Mouse (Mus musculus) spleen, adult 12 weeks (tissue): ENCODE measurements at regions not wholly inside any gene's neighbourhood (a gene's known extent, or its start where the extent isn't known, plus 50 kb on each side); places are given as distances from the start of the nearest gene placed in this dataset.

Experiments
- DNase-seq: peaks from one replicate; pipeline ENCODE4 v3.0.0; 2022; ENCODE audit warnings: low spot score

- DNase-seq, result no peak
These were observed 68.0 kb upstream of the Ppm1b start for GRCm38 (mm10) chr17:84888525-84888924.

- DNase-seq, result no peak
These were observed 65.5 kb upstream of the Ppm1b start for GRCm38 (mm10) chr17:84890871-84891599.

DNA sequence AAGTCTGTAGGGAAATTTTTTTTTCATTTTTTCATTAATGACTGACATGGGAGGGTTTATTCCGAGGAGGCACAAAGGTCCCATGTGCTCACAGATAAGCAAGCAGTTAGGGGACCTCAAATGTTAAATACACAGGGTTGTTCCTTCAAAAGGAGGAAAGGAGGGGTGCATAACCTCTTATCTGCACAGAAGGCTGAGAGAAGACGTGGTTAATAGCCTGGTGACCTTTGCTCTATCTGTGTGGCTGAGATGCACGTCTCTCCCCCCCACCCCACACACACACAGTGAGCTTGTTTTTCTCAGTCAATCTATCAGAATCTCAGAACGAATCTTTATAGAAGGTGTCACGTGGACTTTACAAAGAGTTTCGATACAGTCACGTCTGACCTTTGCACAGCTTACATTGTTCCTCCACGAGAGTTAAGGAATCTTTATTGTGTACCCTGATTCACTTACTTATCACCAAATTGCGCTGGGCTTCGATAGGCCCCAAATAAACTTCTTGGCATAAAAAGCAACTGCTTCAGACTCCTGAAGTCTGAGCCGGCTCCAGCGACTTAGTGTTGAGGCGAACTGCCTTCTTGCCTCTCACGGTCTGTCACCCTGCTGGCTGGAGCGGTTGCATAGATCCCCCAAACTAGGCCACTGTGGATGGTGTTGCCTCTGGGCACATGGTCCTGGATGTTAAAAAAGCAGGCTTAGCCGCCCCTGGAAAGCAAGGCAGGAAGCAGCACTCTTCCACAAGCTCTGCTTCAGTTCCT, 63.1 kb upstream of the Ppm1b start:
- DNase-seq, result no peak

DNA sequence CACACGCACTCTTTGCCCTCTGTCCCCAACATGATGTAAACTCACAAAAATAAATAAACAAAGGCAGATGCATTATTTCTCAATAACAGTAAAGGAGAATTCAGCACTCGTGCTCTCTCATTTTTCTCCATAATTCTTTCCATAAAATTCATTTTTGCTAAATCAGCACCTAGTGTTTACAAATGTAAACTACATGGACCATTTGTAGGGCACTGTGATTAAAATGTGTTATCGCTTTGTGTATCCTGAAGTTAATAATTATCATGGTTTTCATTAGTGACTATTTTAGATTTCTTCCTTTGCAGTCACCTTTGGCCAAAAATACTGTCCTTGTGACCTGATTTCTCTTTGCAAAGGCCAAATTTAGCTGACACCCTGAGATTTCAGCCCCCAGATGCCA, 61.0 kb upstream of the Ppm1b start:
- no peak for DNase-seq

DNA sequence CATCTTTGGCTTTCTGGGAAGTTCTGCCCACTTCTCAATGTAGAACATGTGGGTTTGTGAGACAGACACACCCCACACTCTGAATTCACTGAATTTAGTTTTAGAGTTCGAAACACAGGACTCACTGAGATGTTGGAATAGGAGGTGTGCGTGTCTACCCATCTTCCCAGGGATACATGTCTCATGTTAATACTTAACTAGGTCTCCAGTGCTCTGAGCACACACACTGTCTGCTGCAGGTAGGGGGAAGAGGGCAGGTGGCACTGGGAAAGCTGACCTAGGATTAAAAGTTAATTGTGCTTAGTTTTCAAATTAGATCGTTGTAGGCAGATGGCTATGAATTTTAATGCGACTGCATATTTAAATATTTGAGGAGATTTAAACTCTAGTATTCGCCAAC, 60.0 kb upstream of the Ppm1b start:
- DNase-seq, result no peak

DNA sequence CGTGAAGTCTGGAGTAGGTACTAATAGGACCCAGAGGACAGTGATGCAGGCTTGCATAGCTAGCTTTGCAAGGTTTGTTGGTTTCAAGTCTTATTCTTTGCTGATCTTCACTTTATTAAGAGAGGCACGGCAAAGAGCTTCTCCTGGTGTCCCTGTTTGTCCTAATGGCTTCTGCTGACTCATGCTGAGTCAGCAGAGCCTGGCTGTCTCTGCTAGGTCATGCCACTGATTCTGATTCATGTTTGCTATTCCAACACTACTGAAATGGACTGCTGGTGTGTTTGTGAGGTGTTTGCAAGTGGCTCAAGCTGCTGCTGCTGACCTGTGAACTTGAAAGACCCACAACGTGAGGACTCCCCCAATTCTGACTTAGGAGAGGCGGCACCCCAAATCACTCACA, 58.1 kb upstream of the Ppm1b start:
- DNase-seq, result no peak

DNA sequence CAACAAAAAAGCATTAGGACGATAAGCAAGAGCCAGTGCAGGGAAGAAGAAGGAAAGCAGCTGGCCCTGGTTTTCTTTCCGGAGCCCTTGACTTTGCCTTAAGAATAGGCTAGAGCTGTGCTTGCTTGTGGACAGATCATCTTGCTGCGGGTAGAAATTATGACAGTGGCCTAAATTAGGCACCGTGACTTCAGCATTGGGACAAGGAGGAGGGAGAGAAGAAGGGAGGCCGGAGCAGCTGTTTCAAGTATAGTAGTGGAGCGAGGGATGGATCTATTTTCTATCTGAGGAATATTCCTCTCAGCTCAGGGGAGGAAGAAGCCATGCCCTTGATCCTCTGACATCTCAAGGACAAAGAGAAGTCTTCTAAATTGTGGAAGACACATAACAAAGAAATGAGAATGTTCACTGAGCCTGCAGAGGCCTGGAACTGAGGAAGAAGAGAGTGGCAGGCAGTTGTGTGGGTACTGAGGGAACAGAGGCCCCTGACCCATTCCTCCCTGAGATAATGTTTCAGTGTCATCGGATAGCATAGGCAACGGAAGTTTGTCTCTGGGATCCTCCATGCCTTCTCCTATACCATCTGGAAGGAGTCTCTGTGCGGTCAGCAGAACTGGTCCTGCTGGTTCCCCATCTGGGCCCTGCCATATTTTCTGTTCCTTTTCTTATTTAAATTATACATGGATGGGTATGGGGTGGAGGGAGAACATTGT, 52.8 kb upstream of the Ppm1b start:
- no peak for DNase-seq
